Mouse (Mus musculus) embryo, embryonic 11 days (tissue): ENCODE results near the gene Arl3.

Experiments used
- DNase-seq: peaks from one replicate; pipeline ENCODE4 v3.0.0-alpha.2; 2015

The Arl3 gene

DNA sequence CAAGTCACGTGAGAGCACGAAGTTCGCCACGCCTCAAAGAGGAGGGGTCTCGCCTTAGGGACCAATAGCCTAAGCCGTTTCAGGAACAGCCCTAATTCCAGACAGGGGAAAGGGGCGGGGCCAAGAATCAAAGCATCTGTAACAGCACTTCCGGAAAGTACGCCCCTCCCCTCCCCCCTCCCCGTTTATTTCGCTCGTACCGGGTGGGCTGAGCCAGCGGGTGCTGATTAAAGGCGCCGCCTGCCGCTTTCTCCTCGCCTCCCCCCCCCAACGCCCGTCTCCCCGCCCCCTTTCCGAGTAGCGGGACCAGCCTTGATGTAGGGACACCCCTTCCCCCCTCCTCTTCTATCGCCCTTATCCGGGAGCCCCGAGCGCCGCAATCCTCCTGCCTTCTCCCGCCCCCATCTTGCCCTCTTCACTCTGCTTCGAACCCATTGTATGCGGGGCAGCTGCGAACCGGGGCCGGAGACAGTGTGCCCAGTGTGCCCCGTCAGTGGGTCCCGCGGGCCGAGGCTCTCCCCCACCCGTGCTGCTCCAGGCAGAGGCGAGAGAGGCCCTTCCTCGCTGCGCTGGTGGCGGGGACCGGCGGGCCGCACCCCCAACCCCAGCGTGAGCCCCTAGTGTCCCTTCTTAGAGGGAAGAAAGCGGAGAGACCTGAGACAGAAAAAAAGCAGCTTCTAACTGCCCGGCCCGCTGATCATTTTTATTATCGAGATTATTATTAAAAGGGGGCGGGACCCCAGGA, 73.0 kb downstream of the Arl3 start:
- peak; percentile 100 for DNase-seq

DNA sequence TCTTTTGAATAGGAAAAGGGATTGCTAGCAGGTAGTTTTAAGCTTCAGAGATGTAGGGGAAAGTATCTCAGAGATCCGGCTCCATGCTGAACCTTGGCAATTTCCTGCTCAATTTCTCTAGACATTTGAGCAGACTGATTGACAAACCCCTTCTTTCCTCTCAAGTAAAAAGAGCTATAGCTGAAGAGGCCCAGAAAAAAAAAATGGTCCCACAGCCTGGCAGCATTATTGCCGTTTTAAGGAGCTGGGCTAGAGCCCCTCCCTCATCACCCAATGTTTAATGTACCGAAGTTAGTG, 73.5 kb downstream of the Arl3 start:
- no peak for DNase-seq

DNA sequence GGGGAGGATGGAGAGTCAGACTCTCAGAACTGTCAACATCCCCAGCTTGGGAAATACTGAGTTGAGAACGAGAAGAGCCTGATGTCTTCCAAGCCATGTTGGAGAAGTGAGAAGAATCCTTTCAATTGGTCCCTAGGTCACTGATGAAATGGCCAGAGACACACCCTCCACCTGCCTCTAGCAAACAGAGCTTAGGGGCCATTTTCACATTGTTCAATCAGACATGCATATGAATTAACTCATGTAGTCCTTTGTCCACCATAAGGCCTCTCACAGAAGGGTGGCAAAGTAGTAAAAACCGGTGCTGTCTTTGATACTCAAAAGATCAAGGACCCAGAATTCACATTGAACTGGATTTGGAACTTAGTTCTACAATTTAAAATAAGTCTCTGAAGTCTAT, 75.8 kb downstream of the Arl3 start:
- DNase-seq, result no peak

DNA sequence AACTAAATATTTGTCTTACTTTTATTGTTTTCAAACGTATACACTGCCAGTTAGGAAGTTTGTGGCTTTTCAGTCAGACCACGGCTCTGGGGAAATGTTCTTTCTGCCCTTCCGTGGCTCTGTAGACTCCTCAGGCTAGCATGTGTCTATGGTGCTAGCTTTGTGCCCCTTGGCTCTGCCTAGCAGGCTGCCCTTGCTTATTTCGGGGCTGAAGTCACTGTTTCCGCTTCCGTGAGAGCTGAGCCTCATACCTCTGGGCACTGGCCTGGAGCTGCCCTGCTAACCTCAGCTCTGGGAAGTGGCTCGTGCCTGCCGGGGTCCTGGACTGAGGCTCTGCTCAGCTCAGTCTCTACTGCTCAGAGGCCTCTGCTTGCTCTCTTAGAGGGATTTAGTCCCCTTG, 77.9 kb downstream of the Arl3 start:
- DNase-seq, result no peak

DNA sequence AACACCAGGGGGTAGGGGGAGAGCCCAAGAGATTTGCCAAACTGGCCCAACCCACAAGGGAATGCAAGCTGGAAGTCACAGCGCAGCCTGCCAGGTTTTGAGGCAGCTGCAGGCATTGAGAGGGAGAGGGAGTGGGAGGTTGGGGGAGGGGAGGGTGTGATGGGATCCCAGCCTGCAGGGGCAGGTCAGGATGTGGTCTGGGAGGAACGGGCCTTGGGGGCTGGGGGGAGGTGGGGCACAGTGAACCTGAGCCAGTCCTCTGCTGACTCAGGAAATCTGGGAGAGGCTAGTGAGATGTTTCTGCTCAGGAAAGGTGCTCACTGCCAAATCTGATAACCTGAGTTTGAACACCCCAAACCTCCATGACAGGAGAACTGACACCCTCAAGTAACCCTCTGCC, 82.4 kb downstream of the Arl3 start:
- DNase-seq, result peak; percentile 64

DNA sequence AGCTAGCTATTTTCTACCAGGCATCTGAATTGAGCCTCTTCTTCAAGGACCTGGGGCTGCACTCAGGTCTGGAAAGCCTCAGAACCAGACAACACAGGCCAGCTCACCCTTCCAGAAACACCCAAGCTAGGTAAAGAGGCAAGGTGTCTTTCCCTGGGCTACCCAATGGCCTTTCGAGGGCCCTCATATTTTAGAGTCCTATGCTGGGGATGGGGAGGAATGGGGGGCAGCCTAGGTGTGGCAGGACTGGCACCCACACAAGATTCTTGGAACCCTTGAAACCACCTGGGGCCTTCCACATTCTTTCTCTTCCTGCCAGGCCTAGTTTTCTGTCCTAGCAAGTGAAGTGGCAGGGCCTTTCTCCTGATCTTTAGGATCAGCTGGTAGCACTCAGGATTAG, 83.5 kb downstream of the Arl3 start:
- no peak for DNase-seq

DNA sequence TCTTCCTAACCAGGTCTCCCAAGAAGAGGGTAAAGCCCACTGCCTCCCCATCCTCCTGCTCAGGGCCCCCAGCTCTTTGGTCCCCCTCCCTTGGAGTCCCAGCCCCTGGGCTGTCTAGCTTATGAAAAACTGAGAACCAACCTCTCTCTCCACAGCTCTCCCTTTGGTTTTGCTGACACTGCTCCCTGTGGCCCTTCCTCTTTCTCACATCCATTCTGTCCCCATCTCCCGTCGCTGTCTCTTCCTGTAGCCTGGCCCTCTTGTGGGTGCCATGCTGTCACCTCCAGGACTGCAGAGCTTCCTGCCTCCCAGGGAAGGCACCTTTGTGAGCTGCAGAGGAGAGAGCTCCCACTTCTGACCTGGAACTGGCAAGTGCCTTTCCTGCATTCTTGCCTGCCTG, 86.3 kb downstream of the Arl3 start:
- no peak for DNase-seq

DNA sequence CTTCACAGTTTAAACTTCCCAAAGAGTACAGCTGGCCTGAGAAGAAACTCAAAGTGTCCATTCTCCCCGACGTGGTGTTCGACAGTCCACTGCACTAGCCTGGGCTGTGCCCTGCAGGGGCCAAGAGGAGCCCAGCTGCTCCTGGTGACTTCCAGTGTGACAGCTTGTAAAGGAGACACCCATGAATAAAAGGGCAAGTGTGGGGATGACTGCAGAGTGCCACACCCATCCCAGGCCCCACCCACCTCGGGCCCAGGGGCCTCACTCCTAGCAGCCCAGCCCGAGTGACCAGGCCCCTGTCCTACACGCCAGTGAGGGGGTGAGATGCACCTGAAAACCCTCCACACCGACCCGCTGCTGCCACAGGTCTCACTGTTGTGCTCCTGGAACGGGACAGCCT, 87.2 kb downstream of the Arl3 start:
- DNase-seq, result no peak

DNA sequence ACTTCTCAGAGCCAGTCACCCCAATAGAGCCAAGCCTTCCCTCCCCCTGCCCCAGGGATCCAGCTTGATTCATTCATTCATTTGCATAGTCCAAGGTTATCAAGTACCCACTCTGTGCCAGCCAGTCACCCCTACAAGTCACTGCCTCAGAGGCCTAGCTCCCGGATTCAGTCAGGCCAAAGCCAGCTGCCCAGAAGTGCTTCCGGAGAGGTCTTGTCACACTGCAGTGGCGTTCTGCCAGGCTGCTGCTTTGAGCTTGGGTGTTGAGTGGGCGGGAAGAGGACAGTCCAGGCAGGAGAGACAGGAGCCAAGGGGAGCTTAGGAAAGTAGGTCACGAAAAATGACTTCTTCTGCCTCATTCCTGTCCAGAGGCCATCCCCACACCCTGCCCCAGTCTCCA, 88.5 kb downstream of the Arl3 start:
- DNase-seq, result no peak

DNA sequence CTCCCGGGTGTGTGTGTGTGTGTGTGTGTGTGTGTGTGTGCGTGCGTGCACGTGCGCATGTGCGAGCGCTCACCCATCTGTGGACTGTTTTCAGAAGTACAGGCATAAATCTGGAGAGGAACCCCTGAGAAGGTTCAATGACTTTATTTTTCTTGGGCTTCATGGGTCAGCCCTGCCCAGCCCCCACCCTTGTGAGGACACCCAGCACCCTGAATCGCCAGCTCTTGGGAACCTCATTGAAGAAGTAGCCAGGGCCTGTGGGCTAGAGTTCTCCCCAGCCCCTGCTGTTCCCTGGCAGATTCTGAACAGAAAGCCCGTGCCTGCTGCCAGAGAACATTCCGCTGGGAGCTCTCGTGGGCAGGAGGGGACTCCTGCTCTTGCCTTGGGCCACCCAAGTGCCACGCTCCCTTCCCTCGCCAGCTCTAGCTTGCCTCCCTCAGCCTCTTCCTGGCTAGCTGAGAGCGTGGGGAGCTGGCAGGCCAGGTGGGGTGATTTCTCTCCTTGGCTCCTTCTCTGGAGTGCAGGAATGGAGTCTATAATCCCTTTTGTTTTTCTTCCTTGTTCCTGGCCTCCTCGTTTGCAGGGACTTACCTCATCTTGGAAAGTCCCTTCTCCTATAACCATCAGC, 89.2 kb downstream of the Arl3 start:
- DNase-seq, result no peak

DNA sequence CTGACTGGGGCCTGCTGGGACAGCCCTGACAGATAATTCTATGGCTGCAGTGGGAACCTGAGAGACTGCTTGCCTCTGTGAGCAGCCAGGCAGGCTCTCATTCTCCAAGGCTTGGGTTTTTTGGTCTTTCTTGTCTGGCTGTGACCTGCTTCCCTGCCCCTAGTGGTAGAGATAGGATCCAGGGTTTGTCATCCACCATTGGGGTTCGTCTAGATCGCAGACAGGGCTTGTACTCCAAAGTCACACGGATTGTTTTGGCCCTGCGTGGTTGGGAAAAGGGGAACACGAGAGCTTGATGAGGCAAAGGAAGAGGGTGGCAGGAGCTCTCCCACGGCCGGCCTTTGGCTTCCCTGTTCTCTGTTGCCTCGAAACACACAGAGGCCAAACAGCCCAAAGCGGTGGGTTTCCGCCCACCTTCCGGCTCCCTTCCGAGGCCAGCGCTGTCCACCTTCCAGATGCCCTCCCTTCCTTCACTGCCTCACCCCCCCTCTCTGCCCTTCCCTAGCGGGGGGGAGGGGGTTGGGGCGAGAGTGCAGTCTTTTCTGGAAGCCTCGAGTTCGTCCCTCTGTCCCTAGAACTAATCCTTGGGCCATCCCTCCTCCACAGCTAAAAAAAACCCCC, 90.0 kb downstream of the Arl3 start:
- DNase-seq, result peak; percentile 50

DNA sequence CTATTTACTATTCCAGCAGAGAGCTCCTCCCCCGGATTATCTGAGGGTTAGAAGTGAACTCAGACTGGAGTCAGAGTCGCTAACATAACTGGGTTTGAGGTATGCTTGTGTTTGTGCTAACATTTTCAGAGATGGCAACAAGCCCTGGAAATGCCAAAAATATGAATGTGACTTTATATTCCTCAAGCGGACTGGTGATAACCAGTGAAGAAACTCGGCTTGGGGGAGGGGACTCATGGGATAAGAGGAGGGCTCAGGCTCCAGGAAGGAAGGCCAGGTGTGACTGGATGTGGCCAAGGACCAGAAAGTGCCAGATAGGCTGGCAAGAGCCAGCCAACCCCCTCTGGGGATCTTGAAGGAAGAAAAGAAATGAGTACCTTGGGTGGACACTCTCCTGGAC, 91.2 kb downstream of the Arl3 start:
- DNase-seq, result no peak

DNA sequence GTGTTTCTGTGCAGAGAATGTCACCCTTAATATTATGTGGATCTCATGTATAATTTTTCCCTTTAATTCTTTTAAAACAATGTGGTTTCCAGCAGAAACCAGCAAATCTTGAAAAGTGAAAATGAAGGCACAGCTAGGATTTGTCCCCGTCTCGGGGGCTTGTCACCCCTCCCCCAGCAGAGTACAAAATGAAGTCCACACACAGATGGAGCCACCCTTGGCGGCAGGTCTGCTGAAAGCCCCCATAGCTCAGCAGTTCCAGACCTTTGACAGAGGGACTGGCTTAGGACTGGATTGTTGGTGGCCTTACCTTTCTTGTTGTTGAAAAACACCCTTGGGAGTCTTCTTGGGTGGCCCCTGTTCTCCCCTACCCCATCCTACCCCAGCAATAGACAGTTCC, 91.6 kb downstream of the Arl3 start:
- DNase-seq, result no peak
